Mouse (Mus musculus): ENCODE data around the gene Cpped1. TPM values are rescaled to one million over a fixed set of nuclear protein-coding genes. Genes with fewer than 3 reads are reported as not detected.

Cpped1 gene
- polyA plus RNA-seq, 1 experiment from 2014 or later: 37.3 TPM

DNA sequence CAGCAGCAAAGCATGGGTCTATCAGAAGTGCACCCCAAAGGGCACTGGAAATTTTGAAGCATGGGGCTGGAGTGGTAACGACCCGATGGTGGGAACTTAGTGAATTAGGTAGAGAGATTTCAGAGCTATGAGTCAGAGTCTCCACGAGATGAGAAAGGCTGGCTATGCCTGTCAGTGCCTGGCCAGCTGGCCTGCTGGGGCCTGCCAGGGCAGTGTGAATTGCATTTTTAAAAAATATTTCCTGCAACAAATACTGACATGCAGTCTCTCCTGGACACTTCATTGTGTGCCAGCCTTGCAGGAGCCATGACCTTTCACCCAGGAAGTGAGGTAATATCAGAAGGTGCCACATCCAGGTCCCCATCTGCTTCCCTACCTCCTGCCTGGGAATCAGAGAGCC, 40.8 kb downstream of the Cpped1 start:
- Histone ChIP-seq H3K27ac (ENCODE audit: low read depth, low read length) (no peak overlapping the region), H3K9me3 (ENCODE audit: control insufficient read depth, low read length) (no peaks in the 10 kb centered on the region), H3K4me2 (replicated peaks; ENCODE audit: low read depth, low read length) (no peak overlapping the region), H3K4me1 (ENCODE audit: control insufficient read depth, insufficient read depth, low read length) (no peaks in the 10 kb centered on the region), H3K4me3 (ENCODE audit: low read length) (no peak overlapping the region), H3K27me3 (ENCODE audit: control insufficient read depth, insufficient read depth, low read length) (no peaks in the 10 kb centered on the region), H3K9ac (ENCODE audit: low read depth, low read length) (no peak overlapping the region), H3K36me3 (ENCODE audit: control insufficient read depth, insufficient read depth, low read length) (no peaks in the 10 kb centered on the region)
- no peak for ATAC-seq (ENCODE audit: low FRiP score, low TSS enrichment)
- WGBS: 89% methylated on average over 3 of the region's 3 CpGs

DNA sequence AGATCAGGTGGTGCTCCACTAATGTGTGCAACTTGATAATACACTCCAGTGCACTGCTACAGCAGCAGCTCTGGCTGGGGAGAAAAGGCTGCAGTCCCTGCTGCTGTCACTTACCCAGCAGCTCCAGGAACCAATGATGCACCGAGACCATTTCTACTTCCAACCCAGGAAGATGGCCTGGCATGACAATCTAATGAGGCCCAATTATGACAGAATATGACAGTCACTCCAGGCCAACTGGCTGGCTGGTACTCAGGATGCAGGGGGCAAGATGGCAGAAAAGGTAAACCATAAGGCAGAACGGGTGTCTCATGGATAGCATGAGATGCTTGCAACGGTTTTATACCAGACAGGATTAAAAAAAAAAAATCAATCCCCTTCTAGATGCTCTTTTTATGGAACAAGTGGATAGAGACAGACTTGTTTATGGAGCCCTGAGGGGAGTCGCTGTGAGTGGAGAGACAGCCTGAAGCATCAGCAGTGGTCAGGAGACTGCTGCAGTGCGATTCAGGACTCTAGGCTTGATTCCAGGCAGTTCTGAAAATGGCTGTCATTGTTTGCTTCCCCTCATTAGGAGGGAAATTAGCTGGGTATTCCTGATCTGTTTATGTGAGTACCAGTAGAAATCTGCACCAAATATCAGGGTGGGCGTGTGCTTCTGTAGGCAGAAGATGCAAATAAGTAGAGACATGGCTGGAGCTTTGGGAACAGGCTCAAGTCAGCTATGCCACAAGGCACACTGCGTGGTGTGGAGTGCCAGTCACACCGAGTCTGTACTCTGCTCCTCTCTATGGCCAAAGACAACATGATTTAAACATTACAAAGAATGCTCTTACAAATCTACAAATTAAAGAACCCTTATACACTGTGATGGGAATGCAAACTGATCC, 56.3 kb downstream of the Cpped1 start:
- 82% methylated on average over 8 of the region's 8 CpGs for WGBS
- no peak for ATAC-seq (ENCODE audit: low FRiP score, low TSS enrichment)
- no peak overlapping the region for H3K27ac ChIP-seq (ENCODE audit: low read depth, low read length)
- H3K4me2 ChIP-seq (replicated peaks; ENCODE audit: low read depth, low read length): no peak overlapping the region
- no peak overlapping the region for H3K9ac ChIP-seq (ENCODE audit: low read depth, low read length)
- 0 out of 2 replicates have a peak, but pooled peaks cover 6% of the 10 kb centered on the region for H3K4me1 ChIP-seq (ENCODE audit: control insufficient read depth, insufficient read depth, low read length)
- no peaks in the 10 kb centered on the region for H3K36me3 ChIP-seq (ENCODE audit: control insufficient read depth, insufficient read depth, low read length)
- H3K4me3 ChIP-seq (ENCODE audit: low read length): no peak overlapping the region
- no peaks in the 10 kb centered on the region for H3K27me3 ChIP-seq (ENCODE audit: control insufficient read depth, insufficient read depth, low read length)
- H3K9me3 ChIP-seq (ENCODE audit: control insufficient read depth, low read length): no peaks in the 10 kb centered on the region; the same call in 1 of the 2 replicates

DNA sequence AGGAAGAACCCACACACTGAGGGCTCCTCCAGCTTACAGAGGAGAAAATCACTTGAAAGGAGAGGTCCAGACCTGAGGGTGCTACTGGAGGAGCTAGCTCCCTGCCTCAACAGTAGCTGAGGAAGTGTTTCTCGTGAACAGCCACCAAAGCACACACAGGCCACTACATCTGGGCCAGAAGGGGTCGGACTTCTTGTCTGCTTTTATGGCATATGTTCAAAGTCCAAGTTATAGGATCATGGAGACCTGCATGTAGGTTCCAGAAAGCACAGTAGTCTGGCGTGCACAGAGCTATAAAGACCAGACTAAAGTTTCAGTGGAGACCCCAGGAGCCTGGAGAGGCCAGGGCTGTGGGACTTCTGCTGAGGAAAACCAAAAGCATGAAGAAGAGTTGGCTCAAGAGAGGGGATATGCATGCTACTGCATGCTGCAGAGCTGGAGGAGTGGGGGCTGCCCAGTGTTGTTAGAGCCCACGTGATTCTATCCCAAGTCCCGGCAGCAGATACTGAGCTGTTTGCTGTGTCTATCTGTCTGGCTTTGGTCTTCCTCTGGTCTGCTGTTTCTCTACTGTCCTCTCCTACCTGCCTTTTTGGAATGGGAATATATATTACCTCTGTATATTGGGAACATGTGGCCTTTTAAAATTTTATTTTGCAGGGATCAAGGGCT, 60.1 kb downstream of the Cpped1 start:
- no peaks in the 10 kb centered on the region; the same call in 1 of the 2 replicates for H3K9me3 ChIP-seq (ENCODE audit: control insufficient read depth, low read length)
- ATAC-seq (ENCODE audit: low FRiP score, low TSS enrichment): no peak
- 0 out of 2 replicates have a peak, but pooled peaks cover 6% of the 10 kb centered on the region for H3K4me1 ChIP-seq (ENCODE audit: control insufficient read depth, insufficient read depth, low read length)
- 61% methylated on average over 5 of the region's 5 CpGs for WGBS
- H3K4me2 ChIP-seq (replicated peaks; ENCODE audit: low read depth, low read length): no peak overlapping the region
- H3K9ac ChIP-seq (ENCODE audit: low read depth, low read length): no peak overlapping the region
- H3K27me3 ChIP-seq (ENCODE audit: control insufficient read depth, insufficient read depth, low read length): no peaks in the 10 kb centered on the region
- no peak overlapping the region for H3K4me3 ChIP-seq (ENCODE audit: low read length)
- H3K27ac ChIP-seq (ENCODE audit: low read depth, low read length): no peak overlapping the region
- no peaks in the 10 kb centered on the region for H3K36me3 ChIP-seq (ENCODE audit: control insufficient read depth, insufficient read depth, low read length)

DNA sequence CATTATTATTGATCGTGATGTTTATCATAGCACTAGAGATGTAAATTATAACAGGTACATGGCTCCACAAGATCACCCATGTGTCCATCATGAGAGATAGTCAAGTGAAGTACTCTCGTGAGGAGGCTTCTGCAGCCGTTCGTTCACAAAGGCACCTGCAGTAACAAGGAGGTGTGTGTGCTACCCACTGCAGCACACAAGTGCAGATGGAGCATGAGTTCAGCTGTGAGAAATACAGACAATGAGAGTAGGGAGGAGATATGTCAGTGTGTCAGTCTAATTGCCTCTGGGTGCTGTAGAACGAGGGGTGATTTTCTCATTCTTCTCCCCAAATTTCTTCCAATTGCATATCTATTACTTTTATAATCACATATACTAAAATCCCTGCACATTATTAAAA, 63.9 kb downstream of the Cpped1 start:
- no peak for ATAC-seq (ENCODE audit: low FRiP score, low TSS enrichment)
- WGBS: 93% methylated on average over 5 of the region's 5 CpGs
- Histone ChIP-seq H3K4me1 (ENCODE audit: control insufficient read depth, insufficient read depth, low read length) (0 out of 2 replicates have a peak, but pooled peaks cover 6% of the 10 kb centered on the region), H3K4me2 (replicated peaks; ENCODE audit: low read depth, low read length) (no peak overlapping the region), H3K27me3 (ENCODE audit: control insufficient read depth, insufficient read depth, low read length) (no peaks in the 10 kb centered on the region), H3K27ac (ENCODE audit: low read depth, low read length) (no peak overlapping the region), H3K9ac (ENCODE audit: low read depth, low read length) (no peak overlapping the region), H3K4me3 (ENCODE audit: low read length) (no peak overlapping the region), H3K9me3 (ENCODE audit: control insufficient read depth, low read length) (no peaks in the 10 kb centered on the region; the same call in 1 of the 2 replicates), H3K36me3 (ENCODE audit: control insufficient read depth, insufficient read depth, low read length) (no peaks in the 10 kb centered on the region)

DNA sequence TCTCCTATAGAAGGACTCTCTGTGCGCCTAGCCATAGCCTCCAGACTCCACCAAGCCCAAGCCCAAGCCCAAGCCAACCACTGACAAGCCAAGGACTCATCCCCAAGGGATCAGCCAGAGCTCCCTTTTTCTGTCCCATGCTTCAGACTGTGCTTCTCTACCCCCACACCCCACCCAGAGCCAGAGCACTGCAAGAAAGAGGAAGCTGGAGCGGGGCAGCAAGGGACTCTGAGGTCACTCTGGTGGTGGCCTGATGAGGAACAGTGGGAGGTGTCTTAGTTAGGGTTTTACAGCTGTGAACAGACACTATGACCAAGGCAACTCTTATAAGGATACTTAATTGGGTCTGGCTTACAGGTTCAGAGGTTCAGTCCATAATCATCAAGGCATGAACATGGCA, 65.8 kb downstream of the Cpped1 start:
- no peak overlapping the region for H3K27ac ChIP-seq (ENCODE audit: low read depth, low read length)
- no peaks in the 10 kb centered on the region for H3K4me1 ChIP-seq (ENCODE audit: control insufficient read depth, insufficient read depth, low read length)
- H3K4me2 ChIP-seq (replicated peaks; ENCODE audit: low read depth, low read length): no peak overlapping the region

DNA sequence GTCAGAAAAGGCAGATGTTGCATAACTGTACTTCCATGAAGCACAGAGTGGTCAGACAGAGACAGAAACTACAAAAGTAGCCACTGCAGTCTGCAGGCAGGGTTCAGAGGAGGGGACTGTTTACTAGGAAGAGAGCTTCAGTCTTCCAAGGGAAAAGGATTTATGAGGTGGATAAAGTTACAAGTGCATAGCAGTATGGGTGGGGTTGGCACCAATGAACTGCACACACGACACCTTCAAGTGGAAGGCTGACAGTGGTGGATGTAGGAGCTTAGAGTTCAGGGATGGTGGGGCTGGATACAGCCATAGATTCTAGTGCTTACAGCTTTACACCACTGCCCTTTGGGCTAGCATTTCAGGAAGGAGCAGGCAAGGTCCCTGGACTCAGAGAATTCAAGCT, 75.8 kb downstream of the Cpped1 start:
- Histone ChIP-seq H3K27ac (ENCODE audit: low read depth, low read length) (no peak overlapping the region), H3K27me3 (ENCODE audit: control insufficient read depth, insufficient read depth, low read length) (no peaks in the 10 kb centered on the region), H3K4me1 (ENCODE audit: control insufficient read depth, insufficient read depth, low read length) (no peaks in the 10 kb centered on the region), H3K4me3 (ENCODE audit: low read length) (no peak overlapping the region), H3K36me3 (ENCODE audit: control insufficient read depth, insufficient read depth, low read length) (no peaks in the 10 kb centered on the region), H3K4me2 (replicated peaks; ENCODE audit: low read depth, low read length) (no peak overlapping the region), H3K9ac (ENCODE audit: low read depth, low read length) (no peak overlapping the region), H3K9me3 (ENCODE audit: control insufficient read depth, low read length) (no peaks in the 10 kb centered on the region)
- peak; percentile 66; the same call in 1 of the 2 replicates for ATAC-seq (ENCODE audit: low FRiP score, low TSS enrichment)
- WGBS: 10% methylated on average over 1 of the region's 1 CpGs

More for the DNA sequence above, 65.8 kb downstream of the Cpped1 start:
- Histone ChIP-seq H3K27me3 (ENCODE audit: control insufficient read depth, insufficient read depth, low read length) (no peaks in the 10 kb centered on the region), H3K9ac (ENCODE audit: low read depth, low read length) (no peak overlapping the region), H3K4me3 (ENCODE audit: low read length) (no peak overlapping the region), H3K36me3 (ENCODE audit: control insufficient read depth, insufficient read depth, low read length) (no peaks in the 10 kb centered on the region), H3K9me3 (ENCODE audit: control insufficient read depth, low read length) (no peaks in the 10 kb centered on the region)
- 94% methylated on average over 2 of the region's 2 CpGs for WGBS
- ATAC-seq (ENCODE audit: low FRiP score, low TSS enrichment): no peak

DNA sequence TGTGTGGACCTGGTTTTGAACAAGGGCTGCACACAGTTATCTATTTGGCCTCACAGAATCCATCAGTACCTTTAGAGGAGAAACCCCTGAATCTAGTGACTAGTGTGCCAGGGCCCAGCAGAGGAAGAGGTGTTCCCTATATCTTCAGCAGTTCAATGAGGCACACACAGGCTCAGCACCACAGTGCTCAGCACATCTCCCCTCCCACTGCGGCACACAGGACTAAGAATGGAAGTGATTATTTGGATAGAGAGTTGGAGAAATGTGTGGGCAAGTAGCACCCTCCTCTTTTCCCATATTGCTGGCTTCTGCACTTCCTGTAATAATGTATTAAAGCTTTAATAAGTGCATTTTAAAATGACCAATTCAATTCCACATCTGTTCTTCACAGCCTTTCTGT, 80.4 kb downstream of the Cpped1 start:
- H3K27ac ChIP-seq (ENCODE audit: low read depth, low read length): no peak overlapping the region
- no peak for ATAC-seq (ENCODE audit: low FRiP score, low TSS enrichment)
- H3K36me3 ChIP-seq (ENCODE audit: control insufficient read depth, insufficient read depth, low read length): 0 out of 2 replicates have a peak, but pooled peaks cover 3% of the 10 kb centered on the region
- H3K9ac ChIP-seq (ENCODE audit: low read depth, low read length): no peak overlapping the region
- H3K4me2 ChIP-seq (replicated peaks; ENCODE audit: low read depth, low read length): no peak overlapping the region
- H3K27me3 ChIP-seq (ENCODE audit: control insufficient read depth, insufficient read depth, low read length): no peaks in the 10 kb centered on the region
- no peak overlapping the region for H3K4me3 ChIP-seq (ENCODE audit: low read length)
- no peaks in the 10 kb centered on the region for H3K4me1 ChIP-seq (ENCODE audit: control insufficient read depth, insufficient read depth, low read length)
- no peaks in the 10 kb centered on the region for H3K9me3 ChIP-seq (ENCODE audit: control insufficient read depth, low read length)
- WGBS: 82% methylated on average over 1 of the region's 1 CpGs

DNA sequence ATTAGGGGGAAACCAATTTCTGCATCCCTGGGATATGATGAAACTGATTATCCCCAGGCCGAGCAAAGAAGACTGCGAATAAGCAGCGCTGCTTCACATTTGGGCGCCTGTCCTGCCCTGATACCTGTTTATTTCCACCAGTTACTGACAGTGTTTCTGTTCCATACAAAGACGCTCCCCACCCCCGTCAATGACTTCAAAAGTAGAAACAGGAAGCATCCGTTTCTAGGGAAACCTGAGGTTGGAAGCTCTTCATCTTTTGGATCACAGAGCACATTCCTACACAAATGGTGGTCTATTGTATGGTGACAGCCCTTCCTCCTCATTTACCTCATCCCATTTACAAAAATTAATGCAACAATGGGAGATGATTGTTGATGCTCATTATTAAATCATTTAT, 84.4 kb downstream of the Cpped1 start:
- no peak overlapping the region for H3K27ac ChIP-seq (ENCODE audit: low read depth, low read length)
- H3K36me3 ChIP-seq (ENCODE audit: control insufficient read depth, insufficient read depth, low read length): 0 out of 2 replicates have a peak, but pooled peaks cover 3% of the 10 kb centered on the region
- H3K4me2 ChIP-seq (replicated peaks; ENCODE audit: low read depth, low read length): no peak overlapping the region
- 75% methylated on average over 7 of the region's 7 CpGs for WGBS
- no peaks in the 10 kb centered on the region for H3K9me3 ChIP-seq (ENCODE audit: control insufficient read depth, low read length)
- H3K27me3 ChIP-seq (ENCODE audit: control insufficient read depth, insufficient read depth, low read length): no peaks in the 10 kb centered on the region
- H3K4me3 ChIP-seq (ENCODE audit: low read length): no peak overlapping the region
- H3K9ac ChIP-seq (ENCODE audit: low read depth, low read length): no peak overlapping the region
- no peaks in the 10 kb centered on the region for H3K4me1 ChIP-seq (ENCODE audit: control insufficient read depth, insufficient read depth, low read length)
- no peak for ATAC-seq (ENCODE audit: low FRiP score, low TSS enrichment)

DNA sequence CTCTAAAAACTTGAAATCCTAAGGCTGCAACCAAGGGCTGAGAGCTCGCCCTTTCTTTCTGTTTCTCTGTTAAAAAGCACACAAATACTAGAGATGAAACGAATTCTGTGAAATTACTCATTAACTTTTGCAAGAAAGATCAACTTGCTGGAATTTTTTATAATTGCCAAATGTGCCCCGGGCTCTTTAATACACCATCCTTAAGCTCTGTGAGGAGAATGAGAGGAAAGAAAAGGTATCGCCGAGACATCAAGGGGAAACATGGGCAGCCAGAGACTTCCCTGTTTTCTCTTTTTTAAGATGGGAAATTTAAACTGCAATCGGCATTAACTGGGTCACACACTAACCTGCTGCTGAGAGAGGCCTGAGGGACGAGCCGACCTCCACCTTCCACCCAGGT, 84.9 kb downstream of the Cpped1 start:
- Histone ChIP-seq H3K4me3 (ENCODE audit: low read length) (no peak overlapping the region), H3K9ac (ENCODE audit: low read depth, low read length) (no peak overlapping the region), H3K4me1 (ENCODE audit: control insufficient read depth, insufficient read depth, low read length) (no peaks in the 10 kb centered on the region), H3K9me3 (ENCODE audit: control insufficient read depth, low read length) (no peaks in the 10 kb centered on the region), H3K27ac (ENCODE audit: low read depth, low read length) (no peak overlapping the region), H3K27me3 (ENCODE audit: control insufficient read depth, insufficient read depth, low read length) (no peaks in the 10 kb centered on the region), H3K36me3 (ENCODE audit: control insufficient read depth, insufficient read depth, low read length) (0 out of 2 replicates have a peak, but pooled peaks cover 3% of the 10 kb centered on the region), H3K4me2 (replicated peaks; ENCODE audit: low read depth, low read length) (no peak overlapping the region)
- 66% methylated on average over 8 of the region's 8 CpGs for WGBS
- ATAC-seq (ENCODE audit: low FRiP score, low TSS enrichment): no peak
